Comparison of ENCODE assay signal across 8 mouse cellular contexts in the genomic region with DNA sequence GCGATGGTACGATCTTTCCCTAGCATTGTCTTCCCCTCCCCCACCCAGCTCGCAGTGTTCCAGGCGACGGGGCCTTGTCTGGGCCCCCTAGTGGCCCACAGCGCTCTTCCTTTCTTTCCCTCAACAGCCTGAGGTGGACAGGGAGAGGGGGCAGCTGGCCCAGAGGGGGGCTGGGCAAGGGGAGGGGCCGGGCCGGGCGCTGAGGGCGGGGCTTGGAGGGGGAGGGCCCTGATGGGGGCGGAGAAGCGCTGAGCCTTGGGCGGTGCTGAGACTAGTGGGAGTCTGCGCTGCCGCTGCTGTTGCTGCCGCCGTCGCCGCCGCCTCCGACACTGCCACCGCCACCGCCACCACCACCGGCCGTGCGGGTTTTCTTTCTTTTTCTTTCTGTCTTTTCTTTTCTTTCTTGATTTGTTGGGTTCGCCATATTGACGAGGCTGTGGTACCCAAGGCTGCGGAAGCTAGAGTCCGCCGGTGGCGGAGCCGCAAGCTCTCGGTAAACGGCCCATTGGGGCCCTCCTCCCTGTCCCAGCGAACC. TPM values are rescaled to one million over a fixed set of nuclear protein-coding genes. Genes with fewer than 3 reads are reported as not detected.
DNase-seq lines count a peak whose midpoint lies in the region; ATAC-seq and TF ChIP-seq lines count a peak whose summit lies in the region.

Gene Usp9x (plus strand): TSS at position 258 of the 535 bp plus-strand sequence.

- H3K9me3 ChIP-seq in intestine, postnatal 0 days (ENCODE audit: control insufficient read depth): no peaks in the 10 kb centered on the region
- no peaks in the 10 kb centered on the region for H3K9me3 ChIP-seq in liver, embryonic 11.5 days (ENCODE audit: control insufficient read depth, low read length)

- H3K27ac ChIP-seq in intestine, postnatal 0 days (ENCODE audit: low read depth, low read length): peak within 1 kb of the TSS; percentile 96
- peak within 1 kb of the TSS; percentile 95 for H3K27ac ChIP-seq in liver, embryonic 11.5 days (ENCODE audit: low read depth, low read length)

- peak within 1 kb of the TSS; percentile 79 for H3K9ac ChIP-seq in intestine, postnatal 0 days (ENCODE audit: low read depth, low read length)
- peak within 1 kb of the TSS; percentile 81 for H3K9ac ChIP-seq in liver, embryonic 11.5 days (ENCODE audit: low read depth, low read length)

- DNase-seq in right cerebral cortex, adult 18-20 months: peak; percentile 85
- DNase-seq in right cerebral cortex, adult 2 months (ENCODE audit: low spot score in 2 of 2): no peak
- DNase-seq in embryo, embryonic 11.5 days (ENCODE audit: low read depth, low spot score): peak; percentile 79
- DNase-seq in heart, adult 11 months: peak; percentile 99
- no peak for DNase-seq in liver, embryonic 11.5 days (ENCODE audit: low spot score)
- DNase-seq in testis, postnatal 14 days (ENCODE audit: low spot score): peak; percentile 87

- H3K4me1 ChIP-seq in intestine, postnatal 0 days (replicated peaks; ENCODE audit: control insufficient read depth, insufficient read depth, low read length): no peaks in the 10 kb centered on the region
- no peaks in the 10 kb centered on the region for H3K4me1 ChIP-seq in liver, embryonic 11.5 days (replicated peaks; ENCODE audit: control insufficient read depth, insufficient read depth, low read length)

- WGBS in intestine, postnatal 0 days: 24% methylated on average over 30 of the region's 36 CpGs
- 19% methylated on average over 30 of the region's 36 CpGs for WGBS in liver, embryonic 11.5 days

- peak; percentile 84 for TF ChIP-seq CTCF in intestine, postnatal 0 days (IDR thresholded peaks at IDR 0.05; ENCODE audit: low read depth)

- H3K4me3 ChIP-seq in intestine, postnatal 0 days (ENCODE audit: low read depth, low read length): peak within 1 kb of the TSS; percentile 72
- peak within 1 kb of the TSS; percentile 79 for H3K4me3 ChIP-seq in liver, embryonic 11.5 days (ENCODE audit: low read depth, low read length)

- H3K27me3 ChIP-seq in intestine, postnatal 0 days (replicated peaks; ENCODE audit: control insufficient read depth, insufficient read depth, low read length): no peaks in the 10 kb centered on the region
- H3K27me3 ChIP-seq in liver, embryonic 11.5 days (replicated peaks; ENCODE audit: control insufficient read depth, insufficient read depth, low read length): peaks cover 22% of the 10 kb centered on the region

- no peaks in the 10 kb centered on the region for H3K36me3 ChIP-seq in intestine, postnatal 0 days (ENCODE audit: control insufficient read depth, insufficient read depth)
- no peaks in the 10 kb centered on the region for H3K36me3 ChIP-seq in liver, embryonic 11.5 days (ENCODE audit: control insufficient read depth, insufficient read depth, low read length)

- ATAC-seq in intestine, postnatal 0 days: peak; percentile 91
- ATAC-seq in liver, embryonic 11.5 days (replicated peaks; ENCODE audit: low FRiP score): peak; percentile 88
- peak; percentile 88 for ATAC-seq in monocyte, adult 5-6 weeks (replicated peaks; ENCODE audit: insufficient number of reproducible peaks, low FRiP score, low TSS enrichment, poor library complexity, severe bottlenecking)

- H3K4me2 ChIP-seq in intestine, postnatal 0 days (replicated peaks; ENCODE audit: low read depth): peak within 1 kb of the TSS; percentile 65
- H3K4me2 ChIP-seq in liver, embryonic 11.5 days: peak within 1 kb of the TSS; percentile 61

RNA-seq across cellular contexts. Expression of gene Usp9x, which starts in this region (rescaled TPM):
- polyA plus RNA-seq in intestine, postnatal 0 days (2015; fragmentation: Nextera tagmentation; extraction: Ambion mirVana): 16.4 and 17.3 TPM in 2 replicates
- polyA plus RNA-seq in liver, embryonic 11.5 days (2014; fragmentation: Nextera tagmentation; extraction: Ambion mirVana): 34.6 and 39.1 TPM in 2 replicates
- total RNA-seq in monocyte, adult 5-6 weeks (2017): 131 to 149 TPM (median 135 TPM) in 3 replicates

Comparison
In these comparisons a context has a peak if more than half of its experiments do, and no peak if none do; other contexts are left out.
1. DNase-seq: peak in right cerebral cortex, adult 18-20 months (single experiment), embryo, embryonic 11.5 days (single experiment), heart, adult 11 months (single experiment) and testis, postnatal 14 days (single experiment); none in right cerebral cortex, adult 2 months (0 of 2) and liver, embryonic 11.5 days (single experiment).
2. Peak in every context shown above with its lines, with median percentiles within 50 percentile points of each other: ATAC-seq.